ENCODE assay signal across 10 mouse cellular contexts in the genomic region with DNA sequence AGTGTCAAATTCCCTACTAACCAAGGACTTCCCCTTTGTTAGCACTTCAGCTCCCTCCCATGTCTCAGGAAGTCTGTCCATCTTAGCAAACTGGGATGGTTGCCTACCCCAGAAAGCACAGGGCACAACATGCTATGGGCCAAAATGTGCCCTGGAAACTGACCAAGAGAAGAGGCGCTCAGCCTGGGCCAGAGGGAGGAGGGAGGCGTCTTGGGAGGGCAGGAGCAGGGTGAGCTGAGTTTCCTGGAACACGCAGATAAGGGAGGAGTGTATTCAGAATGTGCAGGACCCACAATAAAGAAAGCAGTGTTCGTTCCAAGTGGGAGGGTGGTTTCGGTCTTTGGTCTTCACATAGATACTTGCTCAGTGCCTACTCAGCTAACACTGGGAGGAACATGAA. TPM values are rescaled to one million over a fixed set of nuclear protein-coding genes. Genes with fewer than 3 reads are reported as not detected.
DNase-seq lines count a peak whose midpoint lies in the region; ATAC-seq lines count a peak whose summit lies in the region.
"Had no signal": no experiment of that assay in that cellular context is flagged by ENCODE, and none has a peak within 500 bp of the region (broad histone marks: within the 10 kb centered on the region; RNA-seq: fewer than 3 reads in every experiment).

No protein-coding gene starts in this region.

- H3K4me3 ChIP-seq in heart, embryonic 15.5 days, result no peak overlapping the region
- H3K4me3 ChIP-seq in limb, embryonic 10.5 days, result no peak overlapping the region
- H3K4me3 ChIP-seq: hindbrain, embryonic 10.5 days; midbrain, embryonic 12.5 days had no signal

- no peak; the same call in 1 of the 2 replicates for ATAC-seq in heart, embryonic 15.5 days (replicated peaks; ENCODE audit: insufficient number of reproducible peaks, insufficient read depth, low FRiP score, low read depth)

- peaks cover 38% of the 10 kb centered on the region for H3K4me1 ChIP-seq in heart, embryonic 15.5 days (replicated peaks)
- H3K4me1 ChIP-seq in limb, embryonic 10.5 days, result peaks cover 7% of the 10 kb centered on the region

- H3K36me3 ChIP-seq in heart, embryonic 15.5 days, result peaks cover 70% of the 10 kb centered on the region
- peaks cover 84% of the 10 kb centered on the region for H3K36me3 ChIP-seq in limb, embryonic 10.5 days

- DNase-seq in kidney, adult 9 months, result peak; percentile 50
- no peak for DNase-seq in kidney, adult 11 months
- peak; percentile 37 to 43 for DNase-seq in cerebellum, postnatal 36 days
- peak; percentile 59 for DNase-seq in ovary, postnatal 36 days (ENCODE audit: low spot score)
- DNase-seq in right cerebral cortex, postnatal 4 days, result no peak
- DNase-seq in limb, embryonic 10.5 days (ENCODE audit: low spot score), result no peak
- DNase-seq: thymus, postnatal 36 days had no signal

- 0 out of 2 replicates have a peak overlapping the region, but pooled peaks have one; percentile 8 for H3K27ac ChIP-seq in heart, embryonic 15.5 days
- H3K27ac ChIP-seq in limb, embryonic 10.5 days, result no peak overlapping the region
- H3K27ac ChIP-seq: hindbrain, embryonic 10.5 days; midbrain, embryonic 12.5 days had no signal

- H3K27me3 ChIP-seq in heart, embryonic 15.5 days, result no peaks in the 10 kb centered on the region
- no peaks in the 10 kb centered on the region for H3K27me3 ChIP-seq in limb, embryonic 10.5 days (ENCODE audit: low read depth, poor library complexity, severe bottlenecking)
- H3K27me3 ChIP-seq: midbrain, embryonic 12.5 days had no signal

- H3K9ac ChIP-seq in heart, embryonic 15.5 days, result no peak overlapping the region
- H3K9ac ChIP-seq: midbrain, embryonic 12.5 days had no signal

- no peaks in the 10 kb centered on the region for H3K9me3 ChIP-seq in heart, embryonic 15.5 days (replicated peaks)
- no peaks in the 10 kb centered on the region for H3K9me3 ChIP-seq in limb, embryonic 10.5 days (replicated peaks)
- H3K9me3 ChIP-seq: hindbrain, embryonic 10.5 days; midbrain, embryonic 12.5 days had no signal

- H3K4me2 ChIP-seq in heart, embryonic 15.5 days, result no peak overlapping the region
- H3K4me2 ChIP-seq: midbrain, embryonic 12.5 days had no signal

- 64% methylated on average over 5 of the region's 5 CpGs for WGBS in heart, embryonic 15.5 days
- WGBS in limb, embryonic 10.5 days, result 90% methylated on average over 5 of the region's 5 CpGs

RNA-seq across cellular contexts. Expression of a gene that starts 5.3 kb away (rescaled TPM):
- polyA plus RNA-seq in heart, embryonic 15.5 days (2015; fragmentation: Nextera tagmentation; extraction: Ambion mirVana), result 75.2 and 80.6 TPM in 2 replicates
- polyA plus RNA-seq in limb, embryonic 10.5 days (2016; fragmentation: Nextera tagmentation; extraction: Ambion mirVana), result 60.0 and 61.3 TPM in 2 replicates

RNA-seq across cellular contexts. Expression of a gene that starts 10.0 kb away (rescaled TPM):
- 10.6 and 15.1 TPM in 2 replicates for polyA plus RNA-seq in heart, embryonic 15.5 days (2015; fragmentation: Nextera tagmentation; extraction: Ambion mirVana)
- polyA plus RNA-seq in limb, embryonic 10.5 days (2016; fragmentation: Nextera tagmentation; extraction: Ambion mirVana), result 17.7 and 18.3 TPM in 2 replicates

RNA-seq across cellular contexts. Expression of a gene that starts 13.5 kb away (rescaled TPM):
- 47.3 and 56.0 TPM in 2 replicates for polyA plus RNA-seq in heart, embryonic 15.5 days (2015; fragmentation: Nextera tagmentation; extraction: Ambion mirVana)
- 37.4 and 41.9 TPM in 2 replicates for polyA plus RNA-seq in limb, embryonic 10.5 days (2016; fragmentation: Nextera tagmentation; extraction: Ambion mirVana)

RNA-seq across cellular contexts. Expression of a gene that starts 26.2 kb away (rescaled TPM):
- polyA plus RNA-seq in heart, embryonic 15.5 days (2015; fragmentation: Nextera tagmentation; extraction: Ambion mirVana), result 1,248 and 1,820 TPM in 2 replicates
- polyA plus RNA-seq in limb, embryonic 10.5 days (2016; fragmentation: Nextera tagmentation; extraction: Ambion mirVana), result 635 and 703 TPM in 2 replicates

RNA-seq across cellular contexts. Expression of a gene that starts 42.0 kb away (rescaled TPM):
- polyA plus RNA-seq in heart, embryonic 15.5 days (2015; fragmentation: Nextera tagmentation; extraction: Ambion mirVana), result 14.3 and 21.3 TPM in 2 replicates
- 10.1 and 12.0 TPM in 2 replicates for polyA plus RNA-seq in limb, embryonic 10.5 days (2016; fragmentation: Nextera tagmentation; extraction: Ambion mirVana)

Comparison
In these comparisons a context has a peak if more than half of its experiments do, and no peak if none do; other contexts are left out.
1. DNase-seq: peak in kidney, adult 9 months (single experiment), cerebellum, postnatal 36 days (2 of 2) and ovary, postnatal 36 days (single experiment); none in kidney, adult 11 months (single experiment), right cerebral cortex, postnatal 4 days (single experiment) and limb, embryonic 10.5 days (single experiment).